Mouse (Mus musculus): ENCODE measurements at regions not wholly inside any gene's neighbourhood (a gene's known extent, or its start where the extent isn't known, plus 50 kb on each side); places are given as distances from the start of the nearest gene placed in this dataset.

DNA sequence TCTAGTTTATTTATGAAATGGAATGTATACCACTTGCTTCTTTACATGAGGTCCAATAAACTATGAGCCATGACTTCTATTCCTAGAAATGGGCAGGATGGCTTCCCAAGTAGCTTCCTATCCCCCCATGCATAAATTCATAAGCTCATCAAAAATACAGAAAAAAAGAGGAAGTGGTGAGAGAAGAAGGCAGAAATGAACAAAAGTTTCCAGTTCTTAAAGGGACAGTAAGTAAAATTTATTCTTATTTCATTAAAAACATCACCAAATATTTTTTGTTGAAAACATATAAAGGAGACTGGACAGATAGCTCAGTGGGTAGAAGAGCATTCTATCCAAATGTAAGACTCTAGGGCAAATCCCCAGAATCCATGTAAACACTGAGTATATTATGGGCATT, 554.0 kb upstream of the Klf4 start:
- no peak for TF ChIP-seq CTCF (IDR thresholded peaks at IDR 0.05; ENCODE audit: borderline replicate concordance, extremely low read depth, insufficient read depth, insufficient read length)
- TF ChIP-seq POLR2A (IDR thresholded peaks at IDR 0.05; ENCODE audit: borderline replicate concordance, extremely low read depth, insufficient read depth, insufficient read length, poor library complexity, severe bottlenecking) = no peak

Measured in brain, embryonic 14.5 days (tissue).